Mouse (Mus musculus) bone marrow, adult 2 months (tissue): ENCODE measurements at regions not wholly inside any gene's neighbourhood (a gene's known extent, or its start where the extent isn't known, plus 50 kb on each side); places are given as distances from the start of the nearest gene placed in this dataset.

Source experiments
- CTCF ChIP-seq: fragments of 200-500 bp; IDR thresholded peaks from 2 replicates; pipeline ENCODE4 v1.5.1; 2011; ENCODE audit warnings: low read length, control low read depth; ENCODE audit not compliant: control insufficient read depth, insufficient read depth
- POLR2A ChIP-seq: fragments of 200-500 bp; IDR thresholded peaks from 2 replicates; pipeline ENCODE4 v1.6.1; 2011; ENCODE audit warnings: low read depth, mild to moderate bottlenecking, control low read depth, low read length, borderline replicate concordance; ENCODE audit not compliant: control insufficient read depth

- TF ChIP-seq POLR2A (no peak), CTCF (no peak)
These were observed 329.6 kb downstream of the Cxcl12 start for GRCm38 (mm10) chr6:117497904-117498303.
